Mouse (Mus musculus): ENCODE measurements around the gene Wbp11. TPM values are rescaled to one million over a fixed set of nuclear protein-coding genes. Genes with fewer than 3 reads are reported as not detected.
A peak's percentile ranks its signal among the peaks of the same experiment; 100 is the strongest.

Gene Wbp11
- polyA plus RNA-seq, 1 experiment from 2014 or later = 60.4 TPM

DNA sequence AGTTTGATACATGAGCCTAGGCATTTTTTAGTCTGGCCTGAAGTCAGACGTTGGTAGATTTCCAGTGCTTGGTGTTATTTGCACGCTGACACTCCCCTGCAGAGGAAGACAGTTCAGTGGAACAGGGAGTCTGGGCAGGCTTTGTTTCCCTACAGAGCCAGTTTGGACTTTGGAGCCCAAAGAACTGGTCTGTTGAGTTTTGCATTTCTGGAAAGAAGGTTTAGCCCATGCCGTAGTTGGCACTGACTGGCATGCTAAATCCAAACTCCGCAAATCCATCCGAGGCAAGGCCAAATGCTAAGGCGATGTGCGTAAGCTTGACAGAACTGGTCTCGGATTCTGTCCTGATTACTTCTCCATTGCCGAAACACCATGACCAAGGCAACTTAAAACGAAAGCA lies 16.8 kb downstream of the Wbp11 start:
- Histone ChIP-seq H3K4me2 (no peak overlapping the region), H3K9ac (no peak overlapping the region), H3K36me3 (peaks cover 39% of the 10 kb centered on the region), H3K9me3 (replicated peaks) (no peaks in the 10 kb centered on the region), H3K27me3 (no peaks in the 10 kb centered on the region), H3K4me1 (replicated peaks) (peaks cover 18% of the 10 kb centered on the region), H3K4me3 (no peak overlapping the region), H3K27ac (no peak overlapping the region)
- 83% methylated on average over 10 of the region's 10 CpGs for WGBS
- ATAC-seq (replicated peaks; ENCODE audit: insufficient number of reproducible peaks, insufficient read depth, low FRiP score, low read depth) = no peak

GRCm38 (mm10) chr6:136809673-136810072 lies 18.4 kb downstream of the Wbp11 start:
- Histone ChIP-seq H3K4me1 (replicated peaks) (peaks cover 23% of the 10 kb centered on the region), H3K4me3 (peak overlapping the region; percentile 78), H3K27me3 (no peaks in the 10 kb centered on the region), H3K9me3 (replicated peaks) (no peaks in the 10 kb centered on the region), H3K27ac (no peak overlapping the region), H3K4me2 (peak overlapping the region; percentile 94), H3K9ac (peak overlapping the region; percentile 72; the same call in 1 of the 2 replicates), H3K36me3 (peaks cover 26% of the 10 kb centered on the region)
- 65% methylated on average over 13 of the region's 13 CpGs for WGBS
- ATAC-seq (replicated peaks; ENCODE audit: insufficient number of reproducible peaks, insufficient read depth, low FRiP score, low read depth) = no peak

DNA sequence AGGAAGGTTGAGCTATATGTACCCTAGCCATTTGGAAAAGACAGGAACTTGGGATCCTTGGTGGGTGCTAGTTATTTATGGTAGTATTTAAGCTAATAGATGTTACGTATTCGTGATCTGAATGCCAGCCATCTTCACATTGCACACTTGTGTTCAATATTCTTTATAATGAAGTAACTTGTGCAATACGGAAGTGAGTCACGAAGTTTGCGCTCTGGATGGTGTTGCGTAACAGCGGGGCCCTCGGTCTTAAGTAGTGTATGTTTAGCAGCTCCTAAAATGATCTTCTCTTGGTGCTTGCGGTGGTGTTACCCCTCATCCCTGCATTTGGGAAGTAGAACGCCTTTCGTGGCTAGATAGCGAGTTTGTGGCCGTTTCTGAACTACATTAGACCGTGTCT lies 19.0 kb downstream of the Wbp11 start:
- H3K27ac ChIP-seq = peak overlapping the region; percentile 64
- H3K4me1 ChIP-seq (replicated peaks) = peaks cover 24% of the 10 kb centered on the region
- H3K27me3 ChIP-seq = no peaks in the 10 kb centered on the region
- WGBS = 19% methylated on average over 14 of the region's 14 CpGs
- H3K4me3 ChIP-seq = peak overlapping the region; percentile 78
- peak overlapping the region; percentile 94 for H3K4me2 ChIP-seq
- H3K9me3 ChIP-seq (replicated peaks) = no peaks in the 10 kb centered on the region
- H3K36me3 ChIP-seq = peaks cover 20% of the 10 kb centered on the region
- peak overlapping the region; percentile 72 for H3K9ac ChIP-seq
- ATAC-seq (replicated peaks; ENCODE audit: insufficient number of reproducible peaks, insufficient read depth, low FRiP score, low read depth) = no peak

GRCm38 (mm10) chr6:136808631-136809046 lies 19.4 kb downstream of the Wbp11 start:
- Histone ChIP-seq H3K27ac (peak overlapping the region; percentile 64), H3K9ac (peak overlapping the region; percentile 72), H3K4me3 (peak overlapping the region; percentile 78), H3K9me3 (replicated peaks) (no peaks in the 10 kb centered on the region), H3K4me1 (replicated peaks) (peaks cover 24% of the 10 kb centered on the region), H3K36me3 (peaks cover 16% of the 10 kb centered on the region), H3K27me3 (no peaks in the 10 kb centered on the region), H3K4me2 (peak overlapping the region; percentile 94)
- WGBS = under 1% methylated on average over 28 of the region's 28 CpGs
- ATAC-seq (replicated peaks; ENCODE audit: insufficient number of reproducible peaks, insufficient read depth, low FRiP score, low read depth) = 0 out of 2 replicates have a peak, but pooled peaks have one; percentile 2

GRCm38 (mm10) chr6:136808014-136808417 lies 20.0 kb downstream of the Wbp11 start, which contains the start of gene H2afj:
H2afj (plus strand) TSS chr6:136808244.
- Histone ChIP-seq H3K27me3 (no peaks in the 10 kb centered on the region), H3K36me3 (peaks cover 11% of the 10 kb centered on the region), H3K4me3 (peak within 1 kb of the TSS; percentile 78), H3K4me1 (replicated peaks) (peaks cover 29% of the 10 kb centered on the region), H3K27ac (peak within 1 kb of the TSS; percentile 74), H3K9me3 (replicated peaks) (no peaks in the 10 kb centered on the region), H3K4me2 (peak within 1 kb of the TSS; percentile 94), H3K9ac (peak within 1 kb of the TSS; percentile 72)
- ATAC-seq (replicated peaks; ENCODE audit: insufficient number of reproducible peaks, insufficient read depth, low FRiP score, low read depth) = peak; percentile 86
- under 1% methylated on average over 34 of the region's 34 CpGs for WGBS

- Histone ChIP-seq H3K4me1 (replicated peaks) (peaks cover 33% of the 10 kb centered on the region), H3K27me3 (no peaks in the 10 kb centered on the region), H3K4me3 (peak overlapping the region; percentile 78), H3K9me3 (replicated peaks) (no peaks in the 10 kb centered on the region), H3K4me2 (peak overlapping the region; percentile 94), H3K27ac (peak overlapping the region; percentile 74), H3K36me3 (peaks cover 5% of the 10 kb centered on the region; the same call in 1 of the 2 replicates), H3K9ac (peak overlapping the region; percentile 49)
- WGBS = 29% methylated on average over 18 of the region's 18 CpGs
- no peak for ATAC-seq (replicated peaks; ENCODE audit: insufficient number of reproducible peaks, insufficient read depth, low FRiP score, low read depth)
Measured at GRCm38 (mm10) chr6:136807395-136808013, 20.5 kb downstream of the Wbp11 start.

- Histone ChIP-seq H3K9ac (no peak overlapping the region), H3K4me2 (peak overlapping the region; percentile 94; the same call in 1 of the 2 replicates), H3K36me3 (no peaks in the 10 kb centered on the region), H3K4me1 (replicated peaks) (peaks cover 33% of the 10 kb centered on the region), H3K27ac (no peak overlapping the region), H3K27me3 (no peaks in the 10 kb centered on the region), H3K9me3 (replicated peaks) (no peaks in the 10 kb centered on the region), H3K4me3 (no peak overlapping the region)
- 71% methylated on average over 5 of the region's 5 CpGs for WGBS
- ATAC-seq (replicated peaks; ENCODE audit: insufficient number of reproducible peaks, insufficient read depth, low FRiP score, low read depth) = no peak
Measured at GRCm38 (mm10) chr6:136806819-136807218, 21.2 kb downstream of the Wbp11 start.

DNA sequence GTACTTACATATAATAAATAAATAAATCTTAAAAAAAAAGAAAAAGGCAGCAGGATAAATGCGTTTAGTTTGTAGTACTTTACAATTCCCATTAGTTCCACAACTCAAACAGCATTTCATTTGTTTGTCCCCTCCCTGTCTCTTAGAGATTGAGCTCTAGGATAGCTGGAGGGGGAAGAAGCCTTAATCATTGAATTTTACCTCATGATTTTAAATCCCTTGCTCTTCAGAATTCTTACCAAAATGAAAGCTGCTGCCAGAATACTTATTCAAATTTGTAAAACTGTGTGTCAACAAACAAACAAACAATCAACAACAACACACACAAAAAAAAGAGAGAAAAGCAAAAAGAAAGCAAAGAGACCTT lies 22.6 kb downstream of the Wbp11 start:
- no peak for ATAC-seq (replicated peaks; ENCODE audit: insufficient number of reproducible peaks, insufficient read depth, low FRiP score, low read depth)
- H3K9ac ChIP-seq = no peak overlapping the region
- H3K36me3 ChIP-seq = no peaks in the 10 kb centered on the region
- H3K4me1 ChIP-seq (replicated peaks) = peaks cover 33% of the 10 kb centered on the region
- H3K27me3 ChIP-seq = no peaks in the 10 kb centered on the region
- no peaks in the 10 kb centered on the region for H3K9me3 ChIP-seq (replicated peaks)
- H3K4me2 ChIP-seq = peak overlapping the region; percentile 89; the same call in 1 of the 2 replicates
- H3K27ac ChIP-seq = peak overlapping the region; percentile 100; the same call in 1 of the 2 replicates
- WGBS = 68% methylated on average over 1 of the region's 1 CpGs
- no peak overlapping the region for H3K4me3 ChIP-seq

- no peak for ATAC-seq (replicated peaks; ENCODE audit: insufficient number of reproducible peaks, insufficient read depth, low FRiP score, low read depth)
- Histone ChIP-seq H3K4me1 (replicated peaks) (peaks cover 33% of the 10 kb centered on the region), H3K9ac (peak overlapping the region; percentile 52), H3K27me3 (no peaks in the 10 kb centered on the region), H3K4me3 (peak overlapping the region; percentile 71), H3K27ac (peak overlapping the region; percentile 100), H3K4me2 (peak overlapping the region; percentile 89), H3K9me3 (replicated peaks) (no peaks in the 10 kb centered on the region), H3K36me3 (no peaks in the 10 kb centered on the region)
- 32% methylated on average over 9 of the region's 9 CpGs for WGBS
Measured at GRCm38 (mm10) chr6:136804705-136805408, 23.2 kb downstream of the Wbp11 start.

DNA sequence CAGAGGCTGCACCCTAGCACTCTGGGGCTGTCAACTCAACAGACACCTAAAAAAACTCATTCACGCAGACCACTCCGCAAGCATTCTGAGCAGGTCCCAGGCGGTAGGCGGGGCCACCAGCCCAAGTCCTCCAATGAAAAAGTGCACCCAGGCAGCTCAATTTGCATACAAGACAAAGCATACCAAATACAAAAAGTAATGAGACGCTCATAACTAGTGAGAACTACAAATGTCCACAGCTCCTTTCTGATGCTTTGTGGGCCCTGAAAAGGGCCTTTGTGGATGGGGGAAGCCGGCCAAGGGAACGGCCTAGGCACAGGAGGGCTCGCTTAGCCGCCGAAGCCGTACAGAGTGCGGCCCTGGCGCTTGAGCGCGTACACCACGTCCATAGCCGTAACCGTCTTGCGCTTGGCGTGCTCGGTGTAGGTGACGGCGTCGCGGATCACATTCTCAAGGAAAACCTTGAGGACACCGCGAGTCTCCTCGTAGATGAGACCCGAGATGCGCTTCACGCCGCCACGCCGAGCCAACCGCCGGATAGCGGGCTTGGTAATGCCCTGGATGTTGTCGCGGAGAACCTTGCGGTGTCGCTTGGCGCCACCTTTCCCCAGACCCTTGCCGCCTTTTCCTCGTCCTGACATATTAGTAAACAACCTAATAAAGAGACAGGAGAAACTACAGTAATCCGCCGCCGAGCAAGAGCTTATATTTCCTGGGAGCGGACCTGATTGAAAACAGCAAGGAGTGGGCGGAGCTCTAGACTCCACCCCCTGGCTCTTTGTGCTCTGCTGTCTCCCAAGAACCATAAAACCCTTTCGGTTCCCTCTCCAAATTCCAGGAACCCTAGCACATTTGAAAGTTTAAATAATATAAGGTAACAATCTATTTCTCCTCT lies 24.0 kb downstream of the Wbp11 start, which contains the start of gene Hist4h4:
Gene Hist4h4 (minus strand): TSS at position 677 of the 895 bp plus-strand sequence.
- H3K9me3 ChIP-seq (replicated peaks) = no peaks in the 10 kb centered on the region
- WGBS = under 1% methylated on average over 50 of the region's 50 CpGs
- peaks cover 24% of the 10 kb centered on the region for H3K4me1 ChIP-seq (replicated peaks)
- H3K4me2 ChIP-seq = peak within 1 kb of the TSS; percentile 89
- H3K4me3 ChIP-seq = peak within 1 kb of the TSS; percentile 71
- H3K27me3 ChIP-seq = no peaks in the 10 kb centered on the region
- ATAC-seq (replicated peaks; ENCODE audit: insufficient number of reproducible peaks, insufficient read depth, low FRiP score, low read depth) = peak; percentile 65
- peak within 1 kb of the TSS; percentile 100 for H3K27ac ChIP-seq
- peak within 1 kb of the TSS; percentile 93 for H3K9ac ChIP-seq
- no peaks in the 10 kb centered on the region for H3K36me3 ChIP-seq

Measured in heart, embryonic 15.5 days (tissue).